Mouse (Mus musculus) ES-Bruce4 (cell line): ENCODE results near the gene 1520401A03Rik.

Experiments
- CTCF ChIP-seq: IDR thresholded peaks from one replicate; pipeline ENCODE4 v1.8.1; 2011; ENCODE audit warnings: low read depth, low read length
- EP300 ChIP-seq: IDR thresholded peaks from 2 replicates; pipeline ENCODE4 v1.6.1; 2011; ENCODE audit warnings: low read depth, low read length; ENCODE audit not compliant: insufficient read depth
- POLR2A ChIP-seq: IDR thresholded peaks from one replicate; pipeline ENCODE4 v1.8.1; 2011; ENCODE audit warnings: low read length; ENCODE audit not compliant: insufficient read depth

GRCm38 (mm10) chr17:23745301-23746251 is 23.0 kb upstream of the 1520401A03Rik start, which contains the start of gene Kremen2:
- TF ChIP-seq CTCF (no peak), POLR2A (no peak), EP300 (no peak)
